In the genomic region with DNA sequence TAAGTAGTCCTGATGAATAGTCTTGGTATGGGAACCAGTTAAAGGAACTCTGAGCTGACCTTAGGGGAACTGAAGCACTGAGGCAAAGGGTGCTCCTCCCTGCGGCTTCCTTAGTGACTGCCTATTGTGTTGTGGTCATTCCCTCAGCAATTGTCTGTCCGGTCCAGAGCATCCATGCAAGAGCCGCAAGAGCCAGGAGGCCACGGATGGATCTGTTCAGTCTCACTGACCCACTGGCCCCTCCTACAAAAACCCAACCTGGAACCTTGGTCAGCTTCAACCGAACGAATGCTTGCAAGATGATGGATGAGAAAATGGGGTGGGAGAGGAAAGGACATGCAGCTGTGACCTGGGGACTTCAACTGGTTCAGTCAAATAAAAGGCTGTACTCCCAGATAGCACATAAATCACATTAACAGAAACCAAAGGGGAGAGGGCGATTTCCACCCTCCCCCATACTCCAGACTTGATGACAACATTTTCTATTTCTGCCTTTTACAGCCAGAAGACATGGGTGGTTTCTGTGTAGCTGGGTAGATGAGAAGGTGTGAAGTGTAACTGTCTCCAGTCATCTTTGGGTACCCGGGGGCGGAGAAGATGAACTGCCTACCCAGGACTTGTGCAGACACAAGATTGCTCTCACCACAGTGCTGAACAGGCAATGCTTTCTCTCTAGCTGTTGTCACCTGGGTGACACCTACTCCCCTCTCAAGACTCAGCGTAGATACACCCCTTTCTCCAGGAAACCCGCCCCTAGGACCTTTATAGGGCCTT, we compare ENCODE assay signal across 21 mouse cellular contexts.
DNase-seq lines count a peak whose midpoint lies in the region; ATAC-seq and TF ChIP-seq lines count a peak whose summit lies in the region.
"Had no signal": no experiment of that assay in that cellular context is flagged by ENCODE, and none has a peak within 500 bp of the region (broad histone marks: within the 10 kb centered on the region; RNA-seq: fewer than 3 reads in every experiment).

No protein-coding gene starts in this region.

- 36% methylated on average over 11 of the region's 11 CpGs for WGBS in kidney, embryonic 14.5 days
- WGBS in hindbrain, embryonic 11.5 days = 79% methylated on average over 11 of the region's 11 CpGs
- 87% methylated on average over 11 of the region's 11 CpGs for WGBS in cerebellum, adult 2 months

- H3K27ac ChIP-seq in kidney, embryonic 14.5 days (ENCODE audit: low read depth, low read length) = peak overlapping the region; percentile 30; the same call in 1 of the 2 replicates
- no peak overlapping the region for H3K27ac ChIP-seq in left cerebral cortex, adult 2 months
- H3K27ac ChIP-seq in hindbrain, embryonic 11.5 days (ENCODE audit: low read depth, low read length) = no peak overlapping the region
- no peak overlapping the region for H3K27ac ChIP-seq in cerebellum, adult 2 months (ENCODE audit: insufficient read depth, low read length)
- H3K27ac ChIP-seq: forebrain, embryonic 13.5 days; hindbrain, embryonic 14.5 days; limb, embryonic 13.5 days; liver, embryonic 14.5 days; lung, embryonic 15.5 days; neural tube, embryonic 15.5 days had no signal

- H3K4me1 ChIP-seq in kidney, embryonic 14.5 days (ENCODE audit: control insufficient read depth, insufficient read depth, low read length) = peaks cover 28% of the 10 kb centered on the region
- no peaks in the 10 kb centered on the region for H3K4me1 ChIP-seq in hindbrain, embryonic 11.5 days (replicated peaks; ENCODE audit: control insufficient read depth, insufficient read depth, low read length)
- H3K4me1 ChIP-seq in cerebellum, adult 2 months (ENCODE audit: control insufficient read depth, insufficient read depth, low read length) = no peaks in the 10 kb centered on the region
- H3K4me1 ChIP-seq: forebrain, embryonic 13.5 days had no signal

- TF ChIP-seq POLR2A in cerebellum, adult 2 months (IDR thresholded peaks at IDR 0.05; ENCODE audit: borderline replicate concordance, insufficient read depth, low read length) = no peak

- H3K4me3 ChIP-seq in kidney, embryonic 14.5 days (ENCODE audit: low read length) = no peak overlapping the region
- H3K4me3 ChIP-seq in left cerebral cortex, adult 2 months = no peak overlapping the region
- no peak overlapping the region for H3K4me3 ChIP-seq in hindbrain, embryonic 11.5 days (ENCODE audit: low read depth, low read length)
- no peak overlapping the region for H3K4me3 ChIP-seq in cerebellum, adult 2 months (replicated peaks; ENCODE audit: insufficient read depth, low read depth, low read length)
- H3K4me3 ChIP-seq: forebrain, embryonic 13.5 days; limb, embryonic 13.5 days; lung, embryonic 15.5 days; neural tube, embryonic 15.5 days had no signal

- no peak overlapping the region for H3K4me2 ChIP-seq in kidney, embryonic 14.5 days (replicated peaks; ENCODE audit: low read depth, low read length)
- H3K4me2 ChIP-seq in hindbrain, embryonic 11.5 days (replicated peaks; ENCODE audit: low read depth, low read length) = no peak overlapping the region
- H3K4me2 ChIP-seq: forebrain, embryonic 13.5 days; heart, embryonic 11.5 days; hindbrain, embryonic 14.5 days; limb, embryonic 13.5 days; lung, embryonic 15.5 days; neural tube, embryonic 15.5 days had no signal

- no peaks in the 10 kb centered on the region for H3K36me3 ChIP-seq in kidney, embryonic 14.5 days (ENCODE audit: control insufficient read depth, insufficient read depth, low read length)
- H3K36me3 ChIP-seq in hindbrain, embryonic 11.5 days (ENCODE audit: control insufficient read depth, insufficient read depth, low read length) = no peaks in the 10 kb centered on the region
- H3K36me3 ChIP-seq: limb, embryonic 13.5 days; lung, embryonic 15.5 days; neural tube, embryonic 15.5 days had no signal

- intact Hi-C loops in left cerebral cortex, adult 2 months (cut with DNase I) = no loop called here

- no peak overlapping the region for H3K9ac ChIP-seq in kidney, embryonic 14.5 days (ENCODE audit: low read depth, low read length)
- H3K9ac ChIP-seq in hindbrain, embryonic 11.5 days (ENCODE audit: low read depth, low read length) = no peak overlapping the region
- H3K9ac ChIP-seq: forebrain, embryonic 13.5 days; hindbrain, embryonic 14.5 days; limb, embryonic 13.5 days; liver, embryonic 14.5 days; lung, embryonic 15.5 days; neural tube, embryonic 15.5 days had no signal

- no peaks in the 10 kb centered on the region for H3K9me3 ChIP-seq in kidney, embryonic 14.5 days (ENCODE audit: control insufficient read depth, low read length)
- no peaks in the 10 kb centered on the region for H3K9me3 ChIP-seq in hindbrain, embryonic 11.5 days (ENCODE audit: control insufficient read depth, low read length)
- H3K9me3 ChIP-seq: forebrain, embryonic 13.5 days; limb, embryonic 13.5 days; lung, embryonic 15.5 days; neural tube, embryonic 15.5 days had no signal

- TF ChIP-seq CTCF in left cerebral cortex, adult 2 months (IDR thresholded peaks at IDR 0.05) = no peak
- TF ChIP-seq CTCF in cerebellum, adult 2 months (IDR thresholded peaks at IDR 0.05; ENCODE audit: borderline replicate concordance, insufficient read depth, low read depth, low read length) = no peak

- DNase-seq in kidney, postnatal 25 days = no peak
- DNase-seq in right cerebral cortex, adult 18-20 months = peak; percentile 80
- no peak for DNase-seq in right cerebral cortex, postnatal 14 days
- peak; percentile 36 to 38 for DNase-seq in left cerebral cortex, adult 2 months (ENCODE audit: extremely low spot score in 1 of 2, low spot score in 2 of 2)
- no peak for DNase-seq in hindbrain, embryonic 11.5 days (ENCODE audit: low spot score)
- no peak for DNase-seq in cerebellum, adult 2 months
- DNase-seq: cerebellum, adult 9-10 months; heart, postnatal 14 days; kidney, postnatal 10 days; layer of hippocampus, adult 9-11 months; lung, postnatal 4 days; thymus, postnatal 36 days had no signal

- no peaks in the 10 kb centered on the region for H3K27me3 ChIP-seq in kidney, embryonic 14.5 days (ENCODE audit: control insufficient read depth, insufficient read depth, low read length)
- no peaks in the 10 kb centered on the region for H3K27me3 ChIP-seq in hindbrain, embryonic 11.5 days (ENCODE audit: control insufficient read depth, insufficient read depth, low read length)
- H3K27me3 ChIP-seq in cerebellum, adult 2 months (ENCODE audit: control insufficient read depth, insufficient read depth, low read length) = no peaks in the 10 kb centered on the region
- H3K27me3 ChIP-seq: forebrain, embryonic 13.5 days; limb, embryonic 13.5 days; lung, embryonic 15.5 days; neural tube, embryonic 15.5 days had no signal

- ATAC-seq in kidney, embryonic 14.5 days (ENCODE audit: low FRiP score, low TSS enrichment) = peak; percentile 58
- no peak for ATAC-seq in hindbrain, embryonic 11.5 days (ENCODE audit: low FRiP score)
- ATAC-seq: forebrain, embryonic 13.5 days; midbrain, embryonic 16.5 days had no signal

Comparison
In these comparisons a context has a peak if more than half of its experiments do, and no peak if none do; other contexts are left out.
1. DNase-seq: peak in right cerebral cortex, adult 18-20 months (single experiment) and left cerebral cortex, adult 2 months (2 of 2); none in kidney, postnatal 25 days (0 of 2), right cerebral cortex, postnatal 14 days (single experiment), hindbrain, embryonic 11.5 days (single experiment) and cerebellum, adult 2 months (0 of 2).